Mouse (Mus musculus) CH12.LX (cell line): ENCODE data around the gene Tmem42. TPM values are rescaled to one million over a fixed set of nuclear protein-coding genes. Genes with fewer than 3 reads are reported as not detected.
A peak's percentile ranks its signal among the peaks of the same experiment; 100 is the strongest.

Source experiments
- DNase-seq: peaks from one replicate; pipeline ENCODE4 v3.0.0-alpha.2; 2013; ENCODE audit errors: extremely low read depth
- H3K27ac ChIP-seq: 2 replicates; pipeline ENCODE4 v1.5.1; 2012; ENCODE audit warnings: low read depth, mild to moderate bottlenecking, control low read depth, moderate library complexity; ENCODE audit not compliant: insufficient read depth
- H3K27me3 ChIP-seq: replicated peaks from 2 replicates; pipeline ENCODE3; 2012; ENCODE audit warnings: inconsistent platforms
- H3K36me3 ChIP-seq, 2 experiments: replicated peaks in 1 of 2; 2 replicates each; pipeline versions ENCODE3 to v1.6.1; 2012; ENCODE audit warnings: inconsistent platforms in 1 of 2, low read length in 1 of 2, mild to moderate bottlenecking in 1 of 2, mixed read lengths in 1 of 2, moderate library complexity in 1 of 2; ENCODE audit not compliant: control insufficient read depth in 1 of 2, insufficient read depth in 1 of 2
- H3K4me1 ChIP-seq, 2 experiments: 2 replicates each; pipeline ENCODE4 v1.6.1; 2012; ENCODE audit warnings: inconsistent platforms in 1 of 2, moderate library complexity in 1 of 2; ENCODE audit not compliant: insufficient read depth in 2 of 2, control insufficient read depth in 1 of 2
- H3K4me2 ChIP-seq: 2 replicates; pipeline ENCODE4 v1.6.1; 2012; ENCODE audit warnings: low read depth, mild to moderate bottlenecking, control low read depth; ENCODE audit not compliant: poor library complexity, insufficient read depth, severe bottlenecking
- H3K4me3 ChIP-seq, 3 experiments: fragments of 150-350 bp in 1 of 3; sonication (generic) in 1 of 3; replicated peaks in 1 of 3; 2 replicates each; pipeline versions ENCODE3 to v1.5.1; 2011 to 2012; ENCODE audit warnings: low read depth in 2 of 3, low read length in 2 of 3, mild to moderate bottlenecking in 2 of 3, moderate library complexity in 2 of 3, control low read depth in 1 of 3, improper control_type of control experiment in 1 of 3, inconsistent platforms in 1 of 3, mixed read lengths in 1 of 3; ENCODE audit not compliant: poor library complexity in 1 of 3
- H3K79me2 ChIP-seq: replicated peaks from 2 replicates; pipeline ENCODE4 v1.6.1; 2012; ENCODE audit warnings: mild to moderate bottlenecking, moderate library complexity; ENCODE audit not compliant: control insufficient read depth, poor library complexity, insufficient read depth, severe bottlenecking; ENCODE audit errors: extremely low read depth
- H3K9ac ChIP-seq: 2 replicates; pipeline ENCODE4 v1.6.1; 2012; ENCODE audit warnings: low read depth, mild to moderate bottlenecking, control low read depth, moderate library complexity; ENCODE audit not compliant: insufficient read depth
- H3K9me3 ChIP-seq: replicated peaks from 2 replicates; pipeline ENCODE3; 2012; ENCODE audit warnings: low read length, inconsistent platforms, mixed read lengths
- E2F4 ChIP-seq: IDR thresholded peaks from 2 replicates; pipeline ENCODE4 v1.6.1; 2011; ENCODE audit warnings: low read depth, low read length, improper control_type of control experiment; ENCODE audit not compliant: insufficient replicate concordance
- IRF4 ChIP-seq: IDR thresholded peaks from 2 replicates; pipeline ENCODE4 v1.6.1; 2014; ENCODE audit warnings: low read depth, mild to moderate bottlenecking, inconsistent platforms, low read length, improper control_type of control experiment
- NRF1 ChIP-seq: IDR thresholded peaks from 2 replicates; pipeline ENCODE4 v1.6.1; 2014; ENCODE audit warnings: low read depth, mild to moderate bottlenecking, inconsistent platforms, low read length, improper control_type of control experiment, moderate library complexity
- POLR2A ChIP-seq: IDR thresholded peaks from 2 replicates; pipeline ENCODE4 v1.6.1; 2011; ENCODE audit warnings: low read depth, mild to moderate bottlenecking, improper control_type of control experiment, low read length
- SMC3 ChIP-seq: IDR thresholded peaks from 2 replicates; pipeline ENCODE4 v1.6.1; 2011; ENCODE audit warnings: low read depth, low read length, improper control_type of control experiment
- TCF12 ChIP-seq: IDR thresholded peaks from 2 replicates; pipeline ENCODE4 v1.6.1; 2014; ENCODE audit warnings: low read depth, mild to moderate bottlenecking, inconsistent platforms, low read length, improper control_type of control experiment
- ZMIZ1 ChIP-seq: IDR thresholded peaks from 2 replicates; pipeline ENCODE4 v1.6.1; 2012; ENCODE audit warnings: low read depth, mild to moderate bottlenecking, inconsistent platforms, low read length, improper control_type of control experiment
- dilution Hi-C: fragments of 300-500 bp; cut with MboI; formaldehyde crosslinking; loops from 2 replicates; pipeline ENCODE4 v1.14.3; 2020; ENCODE audit warnings: low sequenced_read_pairs; ENCODE audit not compliant: extremely low pct_unique_long_range_greater_than_20kb, extremely low pct_ligation_motif_present
- in situ Hi-C: fragments of 300-500 bp; cut with MboI; formaldehyde crosslinking; loops from 3 replicates; pipeline ENCODE4 v1.14.3; 2019; ENCODE audit warnings: low sequenced_read_pairs, low pct_ligation_motif_present, low pct_unique_long_range_greater_than_20kb, mixed read lengths
- polyA plus RNA-seq: library from polyadenylated mRNA; unstranded; fragments of >175 nt; gene quantifications from 2 replicates; pipeline ENCODE4 v1.2.1, GENCODE M21; 2012; ENCODE audit warnings: low read depth; ENCODE audit not compliant: insufficient read length
- total RNA-seq, 2 experiments: library from RNA; depleted of rRNA; stranded (reverse); fragments of 300-350 nt in 1 of 2; fragments of >200 nt in 1 of 2; gene quantifications; 2 replicates each; pipeline ENCODE4 v1.2.3; 2012 to 2014

Tmem42 gene
- total and polyA plus RNA-seq, 3 experiments = 5.3 to 6.8 (median 5.5) TPM

- Histone ChIP-seq H3K27me3 (no peaks in the 10 kb centered on the region), H3K4me2 (no peak overlapping the region), H3K9me3 (no peaks in the 10 kb centered on the region), H3K36me3 (peaks cover 61 to 91% of the 10 kb centered on the region in 2 experiments)
- no peak for DNase-seq
- no peak for TF ChIP-seq TCF12
- TF ChIP-seq SMC3 = peak; percentile 3; the same call in 1 of the 2 replicates
- TF ChIP-seq, all 38 proteins: peak for 1
- no peak overlapping the region for H3K9ac ChIP-seq
- H3K4me1 ChIP-seq = peaks cover 9 to 46% of the 10 kb centered on the region in 2 experiments
- H3K4me3 ChIP-seq = no peak overlapping the region
- dilution Hi-C loops (no loop called here), in situ Hi-C loops (no loop called here)
- no peaks in the 10 kb centered on the region for H3K79me2 ChIP-seq
- H3K27ac ChIP-seq = no peak overlapping the region
These were observed 15.1 kb upstream of the Tmem42 start for GRCm38 (mm10) chr9:123006071-123006470.

GRCm38 (mm10) chr9:123021636-123022379, 682 bp downstream of the Tmem42 start:
- Histone ChIP-seq H3K79me2 (no peaks in the 10 kb centered on the region; the same call in 1 of the 2 replicates), H3K4me1 (peaks cover 3 to 40% of the 10 kb centered on the region in 2 experiments), H3K4me2 (peak overlapping the region; percentile 65), H3K27me3 (no peaks in the 10 kb centered on the region), H3K9me3 (no peaks in the 10 kb centered on the region), H3K27ac (no peak overlapping the region), H3K36me3 (peaks cover 3 to 28% of the 10 kb centered on the region in 2 experiments), H3K9ac (no peak overlapping the region), H3K4me3 (peak overlapping the region; percentile 20 to 36 (median 32))
- dilution Hi-C loops (no loop called here), in situ Hi-C loops (no loop called here)
- DNase-seq = no peak
- TF ChIP-seq E2F4 = 0 out of 2 replicates have a peak, but pooled peaks have one; percentile 33
- no peak for TF ChIP-seq IRF4

GRCm38 (mm10) chr9:123024201-123024600, 3.1 kb downstream of the Tmem42 start:
- in situ Hi-C loops = no loop called here
- H3K4me1 ChIP-seq = peaks cover 8 to 49% of the 10 kb centered on the region in 2 experiments
- TF ChIP-seq POLR2A = no peak
- TF ChIP-seq ZMIZ1 = no peak
- no peak for TF ChIP-seq NRF1

More at GRCm38 (mm10) chr9:123024201-123024600, 3.1 kb downstream of the Tmem42 start:
- no peak for DNase-seq
- H3K4me2 ChIP-seq = no peak overlapping the region
- H3K27me3 ChIP-seq = no peaks in the 10 kb centered on the region
- H3K27ac ChIP-seq = no peak overlapping the region
- no peak overlapping the region for H3K9ac ChIP-seq
- no peaks in the 10 kb centered on the region; the same call in 1 of the 2 replicates for H3K79me2 ChIP-seq
- dilution Hi-C loops = no loop called here
- H3K4me3 ChIP-seq = no peak overlapping the region
- H3K9me3 ChIP-seq = no peaks in the 10 kb centered on the region
- H3K36me3 ChIP-seq = peaks cover 0 to 12% of the 10 kb centered on the region in 2 experiments
